Mouse (Mus musculus) ovary, postnatal 10 days (tissue): ENCODE measurements around the gene Zbed4.
"Not testable (repeated sequence)": the region's sequence is repeated elsewhere in the genome, so short reads cannot be mapped to it uniquely, and the experiment has no call there.

Experiments
- DNase-seq: peaks from one replicate; pipeline ENCODE4 v3.0.0; 2022; ENCODE audit warnings: low spot score

Zbed4 gene

GRCm38 (mm10) chr15:88813262-88813661, 61.8 kb downstream of the Zbed4 start:
- no peak for DNase-seq

- not testable (repeated sequence) for DNase-seq
These were observed 62.4 kb downstream of the Zbed4 start for GRCm38 (mm10) chr15:88813873-88814272.

- DNase-seq, result no peak
These were observed 63.1 kb downstream of the Zbed4 start for GRCm38 (mm10) chr15:88814411-88815047.

- DNase-seq, result no peak
These were observed 63.8 kb downstream of the Zbed4 start for GRCm38 (mm10) chr15:88815196-88815700.

GRCm38 (mm10) chr15:88819026-88819905, 67.8 kb downstream of the Zbed4 start, which contains the start of the genes Alg12 and Creld2:
Gene Alg12 (minus strand): TSS chr15:88819318.
Gene Creld2 (plus strand): TSS chr15:88819646.
- peak; percentile 97 for DNase-seq

GRCm38 (mm10) chr15:88819906-88820303, 68.4 kb downstream of the Zbed4 start:
- DNase-seq, result no peak

- no peak for DNase-seq
These were observed 69.9 kb downstream of the Zbed4 start for GRCm38 (mm10) chr15:88821403-88821802.

GRCm38 (mm10) chr15:88822513-88822912, 71.1 kb downstream of the Zbed4 start:
- no peak for DNase-seq

- no peak for DNase-seq
These were observed 71.9 kb downstream of the Zbed4 start for GRCm38 (mm10) chr15:88823376-88823775.

GRCm38 (mm10) chr15:88827466-88827865, 76.0 kb downstream of the Zbed4 start:
- DNase-seq, result no peak

- no peak for DNase-seq
These were observed 76.7 kb downstream of the Zbed4 start for GRCm38 (mm10) chr15:88827991-88828799.

- peak; percentile 90 for DNase-seq
These were observed 77.6 kb downstream of the Zbed4 start for GRCm38 (mm10) chr15:88828800-88829705.

GRCm38 (mm10) chr15:88829791-88830440, 78.5 kb downstream of the Zbed4 start:
- no peak for DNase-seq

- DNase-seq, result no peak
These were observed 79.2 kb downstream of the Zbed4 start for GRCm38 (mm10) chr15:88830696-88831095.

GRCm38 (mm10) chr15:88831482-88831881, 80.0 kb downstream of the Zbed4 start:
- no peak for DNase-seq

- no peak for DNase-seq
These were observed 81.1 kb downstream of the Zbed4 start for GRCm38 (mm10) chr15:88832536-88832935.
